Mouse (Mus musculus) heart, postnatal 0 days (tissue): ENCODE results near the gene Olfr325.

Source experiments
- CTCF ChIP-seq: IDR thresholded peaks from 2 replicates; pipeline ENCODE4 v1.5.1; 2016; ENCODE audit warnings: antibody characterized with exemption, control low read depth, low read depth
- EP300 ChIP-seq: IDR thresholded peaks from 2 replicates; pipeline ENCODE4 v1.6.1; 2016; ENCODE audit warnings: antibody characterized with exemption, low read depth

DNA sequence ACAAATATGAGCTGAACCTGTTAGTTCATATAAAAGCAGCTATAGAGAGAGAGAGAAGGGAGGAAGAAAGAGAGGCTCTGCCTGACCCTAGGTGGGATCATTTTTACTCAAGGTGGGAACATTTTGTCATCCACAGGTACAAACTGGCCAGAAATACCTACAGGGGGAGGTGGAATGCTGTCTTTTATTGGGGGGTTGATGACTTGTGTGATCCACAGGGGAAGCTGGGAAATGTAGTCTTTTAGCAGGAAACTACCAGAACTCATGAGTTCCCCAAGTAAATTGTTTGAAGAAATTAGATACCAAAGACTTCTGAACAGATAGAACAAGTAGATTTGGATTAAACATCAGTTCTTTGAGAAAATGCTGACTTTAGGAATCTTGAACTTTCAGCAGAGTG lies 24.5 kb downstream of the Olfr325 start:
- no peak for TF ChIP-seq EP300
- no peak for TF ChIP-seq CTCF
